Mouse (Mus musculus): ENCODE results near the gene Gm20715. TPM values are rescaled to one million over a fixed set of nuclear protein-coding genes. Genes with fewer than 3 reads are reported as not detected.
"Not testable (repeated sequence)": the region's sequence is repeated elsewhere in the genome, so short reads cannot be mapped to it uniquely, and the experiment has no call there.

Gm20715 gene
- polyA plus RNA-seq, 1 experiment = 0.31 TPM

GRCm38 (mm10) chr7:6438388-6438787 is 28.3 kb downstream of the Gm20715 start, which contains the start of gene Olfr1344:
Gene Olfr1344, plus strand, starts transcription at chr7:6438688.
- no peak for TF ChIP-seq POLR2A (IDR thresholded peaks at IDR 0.05; ENCODE audit: borderline replicate concordance, insufficient read depth, low read length)
- TF ChIP-seq CTCF (IDR thresholded peaks at IDR 0.05; ENCODE audit: borderline replicate concordance, insufficient read depth, low read depth, low read length) = no peak
- 79% methylated on average over 3 of the region's 3 CpGs for WGBS
- no peaks in the 10 kb centered on the region for H3K4me1 ChIP-seq (ENCODE audit: control insufficient read depth, insufficient read depth, low read length)

GRCm38 (mm10) chr7:6441173-6441572 is 31.1 kb downstream of the Gm20715 start:
- Histone ChIP-seq H3K27me3 (ENCODE audit: control insufficient read depth, insufficient read depth, low read length) (no peaks in the 10 kb centered on the region), H3K4me3 (replicated peaks; ENCODE audit: insufficient read depth, low read depth, low read length) (no peak overlapping the region), H3K27ac (ENCODE audit: insufficient read depth, low read length) (no peak overlapping the region), H3K4me1 (ENCODE audit: control insufficient read depth, insufficient read depth, low read length) (no peaks in the 10 kb centered on the region)
- TF ChIP-seq CTCF (IDR thresholded peaks at IDR 0.05; ENCODE audit: borderline replicate concordance, insufficient read depth, low read depth, low read length) (no peak), POLR2A (IDR thresholded peaks at IDR 0.05; ENCODE audit: borderline replicate concordance, insufficient read depth, low read length) (no peak)
- no peak for DNase-seq
- 28% methylated on average over 2 of the region's 2 CpGs for WGBS

More at GRCm38 (mm10) chr7:6438388-6438787, 28.3 kb downstream of the Gm20715 start, which contains the start of gene Olfr1344:
- DNase-seq = no peak
- H3K4me3 ChIP-seq (replicated peaks; ENCODE audit: insufficient read depth, low read depth, low read length) = no peak within 1 kb of the TSS
- no peaks in the 10 kb centered on the region for H3K27me3 ChIP-seq (ENCODE audit: control insufficient read depth, insufficient read depth, low read length)
- no peak within 1 kb of the TSS for H3K27ac ChIP-seq (ENCODE audit: insufficient read depth, low read length)

- TF ChIP-seq CTCF (IDR thresholded peaks at IDR 0.05; ENCODE audit: borderline replicate concordance, insufficient read depth, low read depth, low read length) = no peak
- DNase-seq = no peak
- Histone ChIP-seq H3K4me1 (ENCODE audit: control insufficient read depth, insufficient read depth, low read length) (no peaks in the 10 kb centered on the region), H3K27ac (ENCODE audit: insufficient read depth, low read length) (no peak overlapping the region), H3K4me3 (replicated peaks; ENCODE audit: insufficient read depth, low read depth, low read length) (no peak overlapping the region), H3K27me3 (ENCODE audit: control insufficient read depth, insufficient read depth, low read length) (no peaks in the 10 kb centered on the region)
- 91% methylated on average over 5 of the region's 5 CpGs for WGBS
Observed at GRCm38 (mm10) chr7:6447771-6448170, 37.7 kb downstream of the Gm20715 start.

- TF ChIP-seq POLR2A (IDR thresholded peaks at IDR 0.05; ENCODE audit: borderline replicate concordance, insufficient read depth, low read length) (no peak), CTCF (IDR thresholded peaks at IDR 0.05; ENCODE audit: borderline replicate concordance, insufficient read depth, low read depth, low read length) (no peak)
- Histone ChIP-seq H3K4me1 (ENCODE audit: control insufficient read depth, insufficient read depth, low read length) (no peaks in the 10 kb centered on the region), H3K27me3 (ENCODE audit: control insufficient read depth, insufficient read depth, low read length) (no peaks in the 10 kb centered on the region), H3K4me3 (replicated peaks; ENCODE audit: insufficient read depth, low read depth, low read length) (no peak within 1 kb of the TSS), H3K27ac (ENCODE audit: insufficient read depth, low read length) (no peak within 1 kb of the TSS)
- no peak for DNase-seq
Observed at GRCm38 (mm10) chr7:6455868-6456267, 45.8 kb downstream of the Gm20715 start, which contains the start of gene Olfr1336. Gene Olfr1336, plus strand, starts transcription at chr7:6456168.

GRCm38 (mm10) chr7:6456399-6456798 is 46.3 kb downstream of the Gm20715 start:
- DNase-seq = no peak
- no peaks in the 10 kb centered on the region for H3K27me3 ChIP-seq (ENCODE audit: control insufficient read depth, insufficient read depth, low read length)
- H3K27ac ChIP-seq (ENCODE audit: insufficient read depth, low read length) = no peak overlapping the region
- H3K4me3 ChIP-seq (replicated peaks; ENCODE audit: insufficient read depth, low read depth, low read length) = no peak overlapping the region
- WGBS = 23% methylated on average over 3 of the region's 3 CpGs
- H3K4me1 ChIP-seq (ENCODE audit: control insufficient read depth, insufficient read depth, low read length) = no peaks in the 10 kb centered on the region
- TF ChIP-seq POLR2A (IDR thresholded peaks at IDR 0.05; ENCODE audit: borderline replicate concordance, insufficient read depth, low read length) (no peak), CTCF (IDR thresholded peaks at IDR 0.05; ENCODE audit: borderline replicate concordance, insufficient read depth, low read depth, low read length) (no peak)

GRCm38 (mm10) chr7:6466951-6467350 is 56.9 kb downstream of the Gm20715 start, which contains the start of gene Olfr1346:
Gene Olfr1346, plus strand, starts transcription at chr7:6467101.
- no peak for DNase-seq
- no peaks in the 10 kb centered on the region for H3K27me3 ChIP-seq (ENCODE audit: control insufficient read depth, insufficient read depth, low read length)
- no peaks in the 10 kb centered on the region for H3K4me1 ChIP-seq (ENCODE audit: control insufficient read depth, insufficient read depth, low read length)
- no peak within 1 kb of the TSS for H3K27ac ChIP-seq (ENCODE audit: insufficient read depth, low read length)
- H3K4me3 ChIP-seq (replicated peaks; ENCODE audit: insufficient read depth, low read depth, low read length) = no peak within 1 kb of the TSS
- TF ChIP-seq POLR2A (IDR thresholded peaks at IDR 0.05; ENCODE audit: borderline replicate concordance, insufficient read depth, low read length) = no peak
- no peak for TF ChIP-seq CTCF (IDR thresholded peaks at IDR 0.05; ENCODE audit: borderline replicate concordance, insufficient read depth, low read depth, low read length)

- DNase-seq; H3K27ac ChIP-seq (ENCODE audit: insufficient read depth, low read length); H3K27me3 ChIP-seq (ENCODE audit: control insufficient read depth, insufficient read depth, low read length); H3K4me3 ChIP-seq (replicated peaks; ENCODE audit: insufficient read depth, low read depth, low read length); H3K4me1 ChIP-seq (ENCODE audit: control insufficient read depth, insufficient read depth, low read length): not testable (repeated sequence)
- 68% methylated on average over 2 of the region's 2 CpGs for WGBS
Observed at GRCm38 (mm10) chr7:6477633-6478032, 67.6 kb downstream of the Gm20715 start.

- Histone ChIP-seq H3K27ac (ENCODE audit: insufficient read depth, low read length) (no peak within 1 kb of the TSS), H3K4me3 (replicated peaks; ENCODE audit: insufficient read depth, low read depth, low read length) (no peak within 1 kb of the TSS), H3K4me1 (ENCODE audit: control insufficient read depth, insufficient read depth, low read length) (no peaks in the 10 kb centered on the region; the same call in 1 of the 2 replicates), H3K27me3 (ENCODE audit: control insufficient read depth, insufficient read depth, low read length) (no peaks in the 10 kb centered on the region)
- WGBS = 17% methylated on average over 2 of the region's 2 CpGs
- no peak for TF ChIP-seq CTCF (IDR thresholded peaks at IDR 0.05; ENCODE audit: borderline replicate concordance, insufficient read depth, low read depth, low read length)
- TF ChIP-seq POLR2A (IDR thresholded peaks at IDR 0.05; ENCODE audit: borderline replicate concordance, insufficient read depth, low read length) = no peak
- no peak for DNase-seq
Observed at GRCm38 (mm10) chr7:6486841-6487240, 76.8 kb downstream of the Gm20715 start, which contains the start of gene Olfr5. Gene Olfr5, minus strand, starts transcription at chr7:6486941.

Other genes starting within 250 kb of the Gm20715 start
- 52.0 and 52.2 TPM in 2 replicates for gene Zfp444, start 238.1 kb upstream of the Gm20715 start, polyA plus RNA-seq (2012; rRNA removed)
- not detected in 2 replicates for gene Galp, start 213.2 kb upstream of the Gm20715 start, polyA plus RNA-seq (2012; rRNA removed)
- gene Zscan5b, start 188.0 kb upstream of the Gm20715 start, polyA plus RNA-seq (2012; rRNA removed) = not detected in 2 replicates
- gene Epp13, start 157.6 kb upstream of the Gm20715 start, polyA plus RNA-seq (2012; rRNA removed) = not detected in 2 replicates
- 7.9 and 8.8 TPM in 2 replicates for gene Zfp667, start 123.7 kb upstream of the Gm20715 start, polyA plus RNA-seq (2012; rRNA removed)
- gene Zfp583, start 79.0 kb upstream of the Gm20715 start, polyA plus RNA-seq (2012; rRNA removed) = 5.6 and 6.9 TPM in 2 replicates
- 3.0 and 3.2 TPM in 2 replicates for gene Gm3854, start 66.5 kb upstream of the Gm20715 start, polyA plus RNA-seq (2012; rRNA removed)
- gene Zfp78, start 47.0 kb upstream of the Gm20715 start, polyA plus RNA-seq (2012; rRNA removed) = 4.7 and 5.6 TPM in 2 replicates
- gene Zfp28, start 27.0 kb upstream of the Gm20715 start, polyA plus RNA-seq (2012; rRNA removed) = 8.7 and 9.4 TPM in 2 replicates
- gene Smim17, start 11.6 kb upstream of the Gm20715 start, polyA plus RNA-seq (2012; rRNA removed) = 16.1 and 19.1 TPM in 2 replicates
- gene Olfr1344, start 28.4 kb downstream of the Gm20715 start, polyA plus RNA-seq (2012; rRNA removed) = 2.3 and 2.7 TPM in 2 replicates
- gene Olfr1336, start 45.9 kb downstream of the Gm20715 start, polyA plus RNA-seq (2012; rRNA removed) = not detected in 2 replicates
- not detected in 2 replicates for gene Olfr1346, start 56.8 kb downstream of the Gm20715 start, polyA plus RNA-seq (2012; rRNA removed)
- not detected in 2 replicates for gene Olfr5, start 76.7 kb downstream of the Gm20715 start, polyA plus RNA-seq (2012; rRNA removed)
- gene Olfr1347, start 89.5 kb downstream of the Gm20715 start, polyA plus RNA-seq (2012; rRNA removed) = not detected in 2 replicates
- gene Olfr1348, start 98.5 kb downstream of the Gm20715 start, polyA plus RNA-seq (2012; rRNA removed) = not detected in 2 replicates
- not detected in 2 replicates for gene Olfr1349, start 112.7 kb downstream of the Gm20715 start, polyA plus RNA-seq (2012; rRNA removed)
- gene Olfr1350, start 154.6 kb downstream of the Gm20715 start, polyA plus RNA-seq (2012; rRNA removed) = not detected in 2 replicates

All from cerebellum, adult 2 months (tissue).